ENCODE assay signal across 7 mouse cellular contexts in genomic region chr14:24501256-24501655, GRCm38 (mm10). TPM values are rescaled to one million over a fixed set of nuclear protein-coding genes. Genes with fewer than 3 reads are reported as not detected.
DNase-seq lines count a peak whose midpoint lies in the region; ATAC-seq and TF ChIP-seq lines count a peak whose summit lies in the region.

No protein-coding gene starts in this region.

- TF ChIP-seq POLR2A in olfactory bulb, adult 2 months (IDR thresholded peaks at IDR 0.05; ENCODE audit: insufficient read depth, low read depth, low read length) = no peak

- no peak for TF ChIP-seq EP300 in liver, postnatal 0 days (IDR thresholded peaks at IDR 0.05; ENCODE audit: low read depth)

- peaks cover 22% of the 10 kb centered on the region for H3K36me3 ChIP-seq in liver, embryonic 11.5 days (ENCODE audit: control insufficient read depth, insufficient read depth, low read length)
- peaks cover 28% of the 10 kb centered on the region for H3K36me3 ChIP-seq in liver, postnatal 0 days (replicated peaks; ENCODE audit: insufficient read depth, low read length)
- H3K36me3 ChIP-seq in forebrain, embryonic 12.5 days (replicated peaks) = peaks cover 36% of the 10 kb centered on the region
- H3K36me3 ChIP-seq in intestine, embryonic 16.5 days (ENCODE audit: control insufficient read depth, insufficient read depth, low read length) = peaks cover 8% of the 10 kb centered on the region; the same call in 1 of the 2 replicates

- H3K27ac ChIP-seq in liver, embryonic 11.5 days (ENCODE audit: low read depth, low read length) = peak overlapping the region; percentile 36; the same call in 1 of the 2 replicates
- H3K27ac ChIP-seq in liver, postnatal 0 days (ENCODE audit: low read depth) = no peak overlapping the region
- H3K27ac ChIP-seq in forebrain, embryonic 12.5 days = peak overlapping the region; percentile 93
- H3K27ac ChIP-seq in intestine, embryonic 16.5 days (ENCODE audit: low read length) = peak overlapping the region; percentile 23; the same call in 1 of the 2 replicates
- H3K27ac ChIP-seq in olfactory bulb, adult 2 months (ENCODE audit: insufficient read depth, low read depth, low read length) = peak overlapping the region; percentile 66; the same call in 1 of the 2 replicates

- H3K4me1 ChIP-seq in liver, embryonic 11.5 days (replicated peaks; ENCODE audit: control insufficient read depth, insufficient read depth, low read length) = peaks cover 3% of the 10 kb centered on the region; the same call in 1 of the 2 replicates
- no peaks in the 10 kb centered on the region for H3K4me1 ChIP-seq in liver, postnatal 0 days (ENCODE audit: insufficient read depth)
- peaks cover 17% of the 10 kb centered on the region for H3K4me1 ChIP-seq in forebrain, embryonic 12.5 days
- peaks cover 5% of the 10 kb centered on the region; the same call in 1 of the 2 replicates for H3K4me1 ChIP-seq in intestine, embryonic 16.5 days (ENCODE audit: control insufficient read depth, insufficient read depth, low read length)
- H3K4me1 ChIP-seq in olfactory bulb, adult 2 months (ENCODE audit: control insufficient read depth, insufficient read depth, low read length) = peaks cover 8% of the 10 kb centered on the region

- TF ChIP-seq CTCF in liver, postnatal 0 days (IDR thresholded peaks at IDR 0.05; ENCODE audit: low read depth) = no peak
- no peak for TF ChIP-seq CTCF in olfactory bulb, adult 2 months (IDR thresholded peaks at IDR 0.05; ENCODE audit: insufficient read depth, low read depth, low read length)

- WGBS in liver, embryonic 11.5 days = 62% methylated on average over 4 of the region's 4 CpGs
- 56% methylated on average over 4 of the region's 4 CpGs for WGBS in liver, postnatal 0 days (ENCODE audit: insufficient replicate concordance)
- WGBS in forebrain, embryonic 12.5 days = 35% methylated on average over 4 of the region's 4 CpGs
- 47% methylated on average over 4 of the region's 4 CpGs for WGBS in intestine, embryonic 16.5 days
- WGBS in olfactory bulb, adult 2 months = 23% methylated on average over 4 of the region's 4 CpGs

- ATAC-seq in liver, embryonic 11.5 days (replicated peaks; ENCODE audit: low FRiP score) = no peak
- ATAC-seq in liver, postnatal 0 days = no peak
- ATAC-seq in forebrain, embryonic 12.5 days (ENCODE audit: low FRiP score) = no peak
- no peak for ATAC-seq in intestine, embryonic 16.5 days

- no peak overlapping the region for H3K4me3 ChIP-seq in liver, embryonic 11.5 days (ENCODE audit: low read depth, low read length)
- H3K4me3 ChIP-seq in liver, postnatal 0 days (ENCODE audit: low read depth, low read length) = no peak overlapping the region
- no peak overlapping the region for H3K4me3 ChIP-seq in forebrain, embryonic 12.5 days (replicated peaks)
- H3K4me3 ChIP-seq in intestine, embryonic 16.5 days (ENCODE audit: low read length) = no peak overlapping the region
- no peak overlapping the region for H3K4me3 ChIP-seq in olfactory bulb, adult 2 months (ENCODE audit: insufficient read depth, low read depth, low read length)

- H3K9ac ChIP-seq in liver, embryonic 11.5 days (ENCODE audit: low read depth, low read length) = no peak overlapping the region
- H3K9ac ChIP-seq in liver, postnatal 0 days (replicated peaks) = no peak overlapping the region
- peak overlapping the region; percentile 40 for H3K9ac ChIP-seq in forebrain, embryonic 12.5 days
- H3K9ac ChIP-seq in intestine, embryonic 16.5 days (ENCODE audit: low read depth, low read length) = peak overlapping the region; percentile 34

- H3K27me3 ChIP-seq in liver, embryonic 11.5 days (replicated peaks; ENCODE audit: control insufficient read depth, insufficient read depth, low read length) = no peaks in the 10 kb centered on the region
- H3K27me3 ChIP-seq in liver, postnatal 0 days (ENCODE audit: insufficient read depth, low read length) = no peaks in the 10 kb centered on the region
- no peaks in the 10 kb centered on the region for H3K27me3 ChIP-seq in forebrain, embryonic 12.5 days
- H3K27me3 ChIP-seq in intestine, embryonic 16.5 days (replicated peaks; ENCODE audit: control insufficient read depth, insufficient read depth, low read length) = no peaks in the 10 kb centered on the region

- no peak for DNase-seq in liver, embryonic 11.5 days (ENCODE audit: low spot score)
- no peak for DNase-seq in liver, postnatal 0 days
- no peak for DNase-seq in thymus, adult 18-20 months
- DNase-seq in thymus, postnatal 10 days (ENCODE audit: low spot score in 2 of 2) = no peak

- H3K4me2 ChIP-seq in liver, embryonic 11.5 days = no peak overlapping the region
- H3K4me2 ChIP-seq in liver, postnatal 0 days (ENCODE audit: low read depth, low read length) = no peak overlapping the region
- 0 out of 2 replicates have a peak overlapping the region, but pooled peaks have one; percentile 34 for H3K4me2 ChIP-seq in forebrain, embryonic 12.5 days
- H3K4me2 ChIP-seq in intestine, embryonic 16.5 days (ENCODE audit: low read depth, low read length) = no peak overlapping the region

- no peaks in the 10 kb centered on the region for H3K9me3 ChIP-seq in liver, embryonic 11.5 days (ENCODE audit: control insufficient read depth, low read length)
- H3K9me3 ChIP-seq in liver, postnatal 0 days (ENCODE audit: low read length) = no peaks in the 10 kb centered on the region
- H3K9me3 ChIP-seq in forebrain, embryonic 12.5 days = peaks cover 6% of the 10 kb centered on the region
- no peaks in the 10 kb centered on the region for H3K9me3 ChIP-seq in intestine, embryonic 16.5 days (ENCODE audit: control insufficient read depth, low read length)

RNA-seq across cellular contexts. Expression of gene Rps24, which starts 14.3 kb away (rescaled TPM):
- polyA plus RNA-seq in liver, embryonic 11.5 days (2014; fragmentation: Nextera tagmentation; extraction: Ambion mirVana) = 1,414 and 1,515 TPM in 2 replicates
- 613 and 662 TPM in 2 replicates for polyA plus RNA-seq in liver, postnatal 0 days (2015; fragmentation: Nextera tagmentation; extraction: Ambion mirVana)
- 998 and 1,043 TPM in 2 replicates for polyA plus RNA-seq in forebrain, embryonic 12.5 days (2016; fragmentation: Nextera tagmentation; extraction: Ambion mirVana)
- polyA plus RNA-seq in intestine, embryonic 16.5 days (2015; fragmentation: Nextera tagmentation; extraction: Ambion mirVana) = 685 and 745 TPM in 2 replicates
- polyA plus RNA-seq in olfactory bulb, adult 2 months (2012; ENCODE audit: insufficient read depth, insufficient read length, low replicate concordance, missing spikeins) = 2,934 TPM in 1 of 2 replicates, not detected in the other

RNA-seq across cellular contexts. Expression of gene Polr3a, which starts 14.4 kb away (rescaled TPM):
- polyA plus RNA-seq in liver, embryonic 11.5 days (2014; fragmentation: Nextera tagmentation; extraction: Ambion mirVana) = 18.2 and 18.7 TPM in 2 replicates
- polyA plus RNA-seq in liver, postnatal 0 days (2015; fragmentation: Nextera tagmentation; extraction: Ambion mirVana) = 3.9 and 5.2 TPM in 2 replicates
- 19.3 and 21.3 TPM in 2 replicates for polyA plus RNA-seq in forebrain, embryonic 12.5 days (2016; fragmentation: Nextera tagmentation; extraction: Ambion mirVana)
- polyA plus RNA-seq in intestine, embryonic 16.5 days (2015; fragmentation: Nextera tagmentation; extraction: Ambion mirVana) = 14.2 and 15.3 TPM in 2 replicates
- polyA plus RNA-seq in olfactory bulb, adult 2 months (2012; ENCODE audit: insufficient read depth, insufficient read length, low replicate concordance, missing spikeins) = not detected in 2 replicates

Comparison
In these comparisons a context has a peak if more than half of its experiments do, and no peak if none do; other contexts are left out.
1. H3K9ac ChIP-seq: peak in forebrain, embryonic 12.5 days (single experiment) and intestine, embryonic 16.5 days (single experiment); none in liver, embryonic 11.5 days (single experiment) and liver, postnatal 0 days (single experiment).